Mouse (Mus musculus) cerebellum, adult 11 months (tissue): Measurements from ENCODE around the gene Glo1.

Experiments
- DNase-seq: peaks from one replicate; pipeline ENCODE4 v3.0.0; 2022

The Glo1 gene

GRCm38 (mm10) chr17:30575941-30576773 is 50.5 kb downstream of the Glo1 start, which contains the start of gene Btbd9:
Gene Btbd9, minus strand, starts transcription at chr17:30576488.
- DNase-seq = peak; percentile 96

- DNase-seq = peak; percentile 59
Observed at GRCm38 (mm10) chr17:30575121-30575904, 51.4 kb downstream of the Glo1 start.

- no peak for DNase-seq
Observed at GRCm38 (mm10) chr17:30574783-30575075, 51.9 kb downstream of the Glo1 start.

GRCm38 (mm10) chr17:30573990-30574782 is 52.5 kb downstream of the Glo1 start:
- DNase-seq = no peak

- no peak for DNase-seq
Observed at GRCm38 (mm10) chr17:30570971-30571370, 55.7 kb downstream of the Glo1 start.

- no peak for DNase-seq
Observed at GRCm38 (mm10) chr17:30570173-30570572, 56.5 kb downstream of the Glo1 start.

- DNase-seq = no peak
Observed at GRCm38 (mm10) chr17:30568473-30568872, 58.2 kb downstream of the Glo1 start.

- no peak for DNase-seq
Observed at GRCm38 (mm10) chr17:30564971-30565370, 61.7 kb downstream of the Glo1 start.

GRCm38 (mm10) chr17:30564407-30564806 is 62.3 kb downstream of the Glo1 start:
- no peak for DNase-seq

GRCm38 (mm10) chr17:30563484-30564075 is 63.1 kb downstream of the Glo1 start:
- no peak for DNase-seq

GRCm38 (mm10) chr17:30562770-30563169 is 63.9 kb downstream of the Glo1 start:
- DNase-seq = peak; percentile 36

GRCm38 (mm10) chr17:30559536-30559935 is 67.1 kb downstream of the Glo1 start:
- peak; percentile 43 for DNase-seq

- DNase-seq = no peak
Observed at GRCm38 (mm10) chr17:30558623-30559022, 68.0 kb downstream of the Glo1 start.

GRCm38 (mm10) chr17:30556512-30556911 is 70.2 kb downstream of the Glo1 start:
- no peak for DNase-seq

GRCm38 (mm10) chr17:30553027-30553937 is 73.4 kb downstream of the Glo1 start:
- no peak for DNase-seq

GRCm38 (mm10) chr17:30550774-30551107 is 75.9 kb downstream of the Glo1 start:
- DNase-seq = no peak

GRCm38 (mm10) chr17:30549899-30550773 is 76.5 kb downstream of the Glo1 start:
- DNase-seq = no peak

- DNase-seq = peak; percentile 50
Observed at GRCm38 (mm10) chr17:30539098-30539497, 87.6 kb downstream of the Glo1 start.

GRCm38 (mm10) chr17:30536651-30537050 is 90.0 kb downstream of the Glo1 start:
- no peak for DNase-seq
